ENCODE assay signal across 24 mouse cellular contexts in genomic region chr4:133397961-133398360, GRCm38 (mm10). TPM values are rescaled to one million over a fixed set of nuclear protein-coding genes. Genes with fewer than 3 reads are reported as not detected.
A peak's percentile ranks its signal among the peaks of the same experiment; 100 is the strongest.
DNase-seq lines count a peak whose midpoint lies in the region; ATAC-seq and TF ChIP-seq lines count a peak whose summit lies in the region.
"Had no signal": no experiment of that assay in that cellular context is flagged by ENCODE, and none has a peak within 500 bp of the region (broad histone marks: within the 10 kb centered on the region; RNA-seq: fewer than 3 reads in every experiment).

No protein-coding gene starts in this region.

- DNase-seq in cerebellum, adult 2 months = no peak
- DNase-seq in cerebellum, adult 9-11 months = no peak
- DNase-seq in heart, adult 18-20 months = no peak
- peak; percentile 66 for DNase-seq in A20 (ENCODE audit: low read depth, low spot score)
- DNase-seq in lung, postnatal 10 days = no peak
- DNase-seq: adrenal gland, adult 2 months; cerebellum, adult 11 months; forebrain, postnatal 0 days; gastrocnemius, postnatal 10 days; left cerebral cortex, postnatal 4 days; lung, adult 2 months; lung, postnatal 4 days; thymus, postnatal 4 days had no signal

- H3K9ac ChIP-seq in heart, embryonic 14.5 days (ENCODE audit: low read length) = no peak overlapping the region; the same call in 1 of the 2 replicates
- peak overlapping the region; percentile 30; the same call in 1 of the 2 replicates for H3K9ac ChIP-seq in liver, embryonic 12.5 days
- H3K9ac ChIP-seq in midbrain, embryonic 13.5 days (replicated peaks) = no peak overlapping the region; the same call in 1 of the 2 replicates
- H3K9ac ChIP-seq: forebrain, postnatal 0 days; intestine, embryonic 15.5 days; kidney, embryonic 15.5 days; midbrain, embryonic 12.5 days; neural tube, embryonic 15.5 days had no signal

- no peak overlapping the region for H3K4me3 ChIP-seq in cerebellum, adult 2 months (replicated peaks; ENCODE audit: insufficient read depth, low read depth, low read length)
- no peak overlapping the region for H3K4me3 ChIP-seq in heart, embryonic 14.5 days (ENCODE audit: control insufficient read depth in 1 of 2, insufficient read depth in 1 of 2, low read depth in 1 of 2, low read length in 2 of 2)
- no peak overlapping the region for H3K4me3 ChIP-seq in liver, embryonic 12.5 days
- no peak overlapping the region for H3K4me3 ChIP-seq in midbrain, embryonic 13.5 days (replicated peaks)
- H3K4me3 ChIP-seq: erythroblast, embryonic 14.5 days; intestine, embryonic 15.5 days; kidney, embryonic 15.5 days; midbrain, embryonic 12.5 days; myocyte; neural tube, embryonic 15.5 days had no signal

- peaks cover 57% of the 10 kb centered on the region for H3K4me1 ChIP-seq in cerebellum, adult 2 months (ENCODE audit: control insufficient read depth, insufficient read depth, low read length)
- H3K4me1 ChIP-seq in heart, embryonic 14.5 days (ENCODE audit: control insufficient read depth in 2 of 2, insufficient read depth in 2 of 2, low read length in 2 of 2) = peaks cover 58 to 69% of the 10 kb centered on the region in 2 experiments
- peaks cover 94% of the 10 kb centered on the region for H3K4me1 ChIP-seq in liver, embryonic 12.5 days
- H3K4me1 ChIP-seq in midbrain, embryonic 13.5 days (replicated peaks) = peaks cover 34% of the 10 kb centered on the region

- WGBS in cerebellum, adult 2 months = 54% methylated on average over 8 of the region's 8 CpGs
- WGBS in heart, embryonic 14.5 days = 61% methylated on average over 8 of the region's 8 CpGs
- WGBS in liver, embryonic 12.5 days (ENCODE audit: insufficient replicate concordance) = 69% methylated on average over 8 of the region's 8 CpGs
- 90% methylated on average over 8 of the region's 8 CpGs for WGBS in midbrain, embryonic 13.5 days

- no peak for ATAC-seq in heart, embryonic 14.5 days (ENCODE audit: insufficient number of reproducible peaks, insufficient read depth, low FRiP score, low read depth)
- no peak for ATAC-seq in liver, embryonic 12.5 days
- ATAC-seq in midbrain, embryonic 13.5 days = no peak
- ATAC-seq: forebrain, postnatal 0 days; intestine, embryonic 15.5 days had no signal

- no peak for TF ChIP-seq POLR2A in cerebellum, adult 2 months (IDR thresholded peaks at IDR 0.05; ENCODE audit: borderline replicate concordance, insufficient read depth, low read length)

- no peaks in the 10 kb centered on the region for H3K27me3 ChIP-seq in cerebellum, adult 2 months (ENCODE audit: control insufficient read depth, insufficient read depth, low read length)
- H3K27me3 ChIP-seq in heart, embryonic 14.5 days (ENCODE audit: control insufficient read depth, insufficient read depth, low read length) = no peaks in the 10 kb centered on the region
- H3K27me3 ChIP-seq in liver, embryonic 12.5 days (replicated peaks) = no peaks in the 10 kb centered on the region
- H3K27me3 ChIP-seq in midbrain, embryonic 13.5 days = no peaks in the 10 kb centered on the region
- H3K27me3 ChIP-seq: CH12.LX; intestine, embryonic 15.5 days; kidney, embryonic 15.5 days; midbrain, embryonic 12.5 days; neural tube, embryonic 15.5 days had no signal

- peak overlapping the region; percentile 43; the same call in 1 of the 2 replicates for H3K27ac ChIP-seq in cerebellum, adult 2 months (ENCODE audit: insufficient read depth, low read length)
- H3K27ac ChIP-seq in heart, embryonic 14.5 days (replicated peaks in 1 of 2; ENCODE audit: control insufficient read depth in 1 of 2, insufficient read depth in 1 of 2, low read depth in 2 of 2, low read length in 2 of 2) = peak overlapping the region; percentile 33 to 55; a peak in 3 of 4 replicates
- H3K27ac ChIP-seq in liver, embryonic 12.5 days = peak overlapping the region; percentile 31; the same call in 1 of the 2 replicates
- H3K27ac ChIP-seq in midbrain, embryonic 13.5 days = no peak overlapping the region
- H3K27ac ChIP-seq: hindbrain, embryonic 14.5 days; intestine, embryonic 15.5 days; kidney, embryonic 15.5 days; midbrain, embryonic 12.5 days; neural tube, embryonic 15.5 days had no signal

- H3K4me2 ChIP-seq in heart, embryonic 14.5 days (ENCODE audit: low read length) = no peak overlapping the region
- no peak overlapping the region for H3K4me2 ChIP-seq in liver, embryonic 12.5 days
- no peak overlapping the region for H3K4me2 ChIP-seq in midbrain, embryonic 13.5 days (replicated peaks)
- H3K4me2 ChIP-seq: hindbrain, embryonic 14.5 days; intestine, embryonic 15.5 days; kidney, embryonic 15.5 days; midbrain, embryonic 12.5 days; neural tube, embryonic 15.5 days had no signal

- H3K9me3 ChIP-seq in heart, embryonic 14.5 days (ENCODE audit: control insufficient read depth, low read length) = no peaks in the 10 kb centered on the region
- H3K9me3 ChIP-seq in liver, embryonic 12.5 days (replicated peaks) = no peaks in the 10 kb centered on the region
- H3K9me3 ChIP-seq in midbrain, embryonic 13.5 days = no peaks in the 10 kb centered on the region
- H3K9me3 ChIP-seq: intestine, embryonic 15.5 days; kidney, embryonic 15.5 days; midbrain, embryonic 12.5 days; neural tube, embryonic 15.5 days had no signal

- no peak for TF ChIP-seq CTCF in cerebellum, adult 2 months (IDR thresholded peaks at IDR 0.05; ENCODE audit: borderline replicate concordance, insufficient read depth, low read depth, low read length)

- H3K36me3 ChIP-seq in heart, embryonic 14.5 days (ENCODE audit: control insufficient read depth, insufficient read depth, low read length) = no peaks in the 10 kb centered on the region
- peaks cover 12% of the 10 kb centered on the region; the same call in 1 of the 2 replicates for H3K36me3 ChIP-seq in liver, embryonic 12.5 days
- H3K36me3 ChIP-seq in midbrain, embryonic 13.5 days = no peaks in the 10 kb centered on the region
- H3K36me3 ChIP-seq: intestine, embryonic 15.5 days; kidney, embryonic 15.5 days; midbrain, embryonic 12.5 days; neural tube, embryonic 15.5 days had no signal

RNA-seq across cellular contexts. Expression of gene Slc9a1, which starts 28.5 kb away (rescaled TPM):
- 47.6 and 49.5 TPM in 2 replicates for polyA plus RNA-seq in cerebellum, adult 2 months (2012; rRNA removed)
- polyA plus RNA-seq in heart, embryonic 14.5 days (2014; fragmentation: Nextera tagmentation; extraction: Ambion mirVana) = 5.6 and 6.5 TPM in 2 replicates
- total RNA-seq in heart, adult 18-20 months (2021) = 10 to 100 TPM; 17.6 to 19.6 TPM
- 4.2 and 4.9 TPM in 2 replicates for polyA plus RNA-seq in liver, embryonic 12.5 days (2016; fragmentation: Nextera tagmentation; extraction: Ambion mirVana)
- polyA plus RNA-seq in midbrain, embryonic 13.5 days (2015; fragmentation: Nextera tagmentation; extraction: Ambion mirVana) = 6.8 and 7.9 TPM in 2 replicates

RNA-seq across cellular contexts. Expression of gene Wdtc1, which starts 44.7 kb away (rescaled TPM):
- polyA plus RNA-seq in cerebellum, adult 2 months (2012; rRNA removed) = 46.3 and 46.6 TPM in 2 replicates
- polyA plus RNA-seq in heart, embryonic 14.5 days (2014; fragmentation: Nextera tagmentation; extraction: Ambion mirVana) = 16.9 and 17.3 TPM in 2 replicates
- total RNA-seq in heart, adult 18-20 months (2021) = 10 to 100 TPM; 71.9 to 73.6 TPM
- polyA plus RNA-seq in liver, embryonic 12.5 days (2016; fragmentation: Nextera tagmentation; extraction: Ambion mirVana) = 10.0 and 11.2 TPM in 2 replicates
- polyA plus RNA-seq in midbrain, embryonic 13.5 days (2015; fragmentation: Nextera tagmentation; extraction: Ambion mirVana) = 18.2 and 21.8 TPM in 2 replicates
